Mouse (Mus musculus) brown adipose tissue, adult 24 weeks (tissue): Measurements from ENCODE around the gene Psma6. TPM values are rescaled to one million over a fixed set of nuclear protein-coding genes. Genes with fewer than 3 reads are reported as not detected.

Source experiments
- H3K27ac ChIP-seq: fragments of 200-500 bp; replicated peaks from 2 replicates; pipeline ENCODE4 v1.5.1; 2012; ENCODE audit warnings: low read depth, mild to moderate bottlenecking, low read length
- H3K4me1 ChIP-seq: fragments of 200-500 bp; 2 replicates; pipeline ENCODE4 v1.6.1; 2012; ENCODE audit warnings: low read length, mixed read lengths; ENCODE audit not compliant: control insufficient read depth, insufficient read depth, insufficient read length
- H3K4me3 ChIP-seq: fragments of 200-500 bp; 2 replicates; pipeline ENCODE4 v1.5.1; 2012; ENCODE audit warnings: low read depth, mild to moderate bottlenecking, low read length, moderate library complexity; ENCODE audit not compliant: insufficient read depth
- polyA plus RNA-seq: library from polyadenylated mRNA; stranded (reverse); fragments of >200 nt; gene quantifications from 2 replicates; pipeline ENCODE4 v1.2.4, GENCODE M21; 2012; ENCODE audit not compliant: missing spikeins, insufficient read depth, insufficient read length

The Psma6 gene
- polyA plus RNA-seq, 1 experiment = 340 TPM

DNA sequence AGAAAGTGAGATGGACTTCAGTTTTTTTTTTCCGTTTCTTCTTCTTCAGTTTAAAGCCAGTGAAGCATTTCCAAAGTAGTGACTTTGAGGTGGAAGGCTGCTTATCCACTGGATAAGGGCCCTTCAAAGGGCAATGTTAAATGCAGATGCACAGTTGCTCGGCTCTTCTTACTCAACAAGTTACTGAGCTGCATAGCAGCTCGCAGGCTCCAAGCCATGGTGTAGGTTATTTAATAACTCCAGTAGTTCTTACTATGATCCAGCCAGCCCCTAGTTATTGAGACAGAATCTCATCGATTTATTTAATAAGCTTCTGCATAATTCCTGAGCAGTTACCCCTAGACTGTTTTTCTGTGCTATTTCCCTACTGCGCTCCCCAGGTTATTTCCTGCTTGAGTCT lies 31.2 kb downstream of the Psma6 start:
- no peak overlapping the region for H3K4me3 ChIP-seq
- peak overlapping the region; percentile 58 for H3K27ac ChIP-seq
- peaks cover 2% of the 10 kb centered on the region; the same call in 1 of the 2 replicates for H3K4me1 ChIP-seq

DNA sequence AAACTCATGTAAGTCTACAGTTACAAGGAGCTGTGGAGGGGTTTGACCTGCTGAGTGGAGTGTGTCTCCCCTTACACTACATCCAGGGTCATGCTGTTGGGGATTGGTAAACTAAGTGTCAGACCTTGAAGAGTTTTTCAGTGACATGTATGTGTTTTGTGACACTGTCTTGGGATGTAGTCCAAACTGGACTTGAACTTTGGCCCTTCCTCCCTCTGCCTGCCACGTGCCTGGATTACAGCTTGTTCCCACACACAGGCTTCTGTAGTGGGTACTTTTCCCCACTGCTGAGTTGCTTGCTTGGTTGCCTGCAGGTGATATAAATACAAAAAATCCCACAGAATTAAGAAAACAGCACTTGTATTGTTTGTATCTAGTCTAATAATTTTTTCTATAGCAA lies 31.7 kb downstream of the Psma6 start:
- Histone ChIP-seq H3K4me3 (no peak overlapping the region), H3K4me1 (peaks cover 2% of the 10 kb centered on the region; the same call in 1 of the 2 replicates), H3K27ac (peak overlapping the region; percentile 58)

DNA sequence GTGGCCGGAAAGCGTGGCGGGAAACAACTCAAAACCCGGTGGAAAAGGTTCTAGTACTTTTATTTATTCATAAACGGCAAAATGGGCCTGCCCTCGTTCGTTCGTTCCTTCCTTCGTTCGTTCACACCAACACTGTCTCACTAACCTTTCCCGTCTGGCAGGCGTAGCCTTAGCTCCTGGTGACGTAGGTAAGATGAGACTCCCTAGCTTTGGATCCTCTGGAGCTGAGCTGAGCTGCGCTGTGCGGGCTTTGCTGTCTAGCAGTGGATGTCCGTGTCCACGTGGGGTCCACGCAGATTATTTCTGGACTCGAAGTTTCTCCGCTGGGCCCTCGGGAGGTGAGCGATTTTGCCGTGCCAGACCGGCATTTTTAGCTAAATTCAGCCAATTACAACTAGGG lies 36.2 kb downstream of the Psma6 start:
- no peak overlapping the region for H3K27ac ChIP-seq
- no peak overlapping the region for H3K4me3 ChIP-seq
- H3K4me1 ChIP-seq = peaks cover 2% of the 10 kb centered on the region; the same call in 1 of the 2 replicates

DNA sequence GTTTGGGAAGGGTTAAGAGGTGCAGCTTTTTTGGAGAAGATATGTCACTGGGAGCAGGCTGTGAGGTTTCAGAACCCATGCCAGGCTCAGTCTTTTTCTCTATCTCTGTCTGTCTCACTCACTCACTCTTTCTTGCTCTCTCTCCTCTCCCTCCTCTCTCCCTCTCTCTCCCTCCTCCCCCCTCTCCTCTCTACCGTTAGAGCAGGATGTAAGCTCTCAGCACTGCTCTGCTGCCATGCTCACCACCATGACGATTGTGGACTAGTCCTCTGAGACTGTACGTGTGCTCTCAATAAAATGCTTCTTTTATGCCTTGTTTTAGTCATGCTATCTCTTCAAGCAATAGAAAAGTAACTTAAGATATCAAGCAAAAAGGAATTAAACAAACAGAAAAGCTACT lies 38.0 kb downstream of the Psma6 start:
- H3K4me3 ChIP-seq = no peak overlapping the region
- no peaks in the 10 kb centered on the region for H3K4me1 ChIP-seq
- no peak overlapping the region for H3K27ac ChIP-seq

DNA sequence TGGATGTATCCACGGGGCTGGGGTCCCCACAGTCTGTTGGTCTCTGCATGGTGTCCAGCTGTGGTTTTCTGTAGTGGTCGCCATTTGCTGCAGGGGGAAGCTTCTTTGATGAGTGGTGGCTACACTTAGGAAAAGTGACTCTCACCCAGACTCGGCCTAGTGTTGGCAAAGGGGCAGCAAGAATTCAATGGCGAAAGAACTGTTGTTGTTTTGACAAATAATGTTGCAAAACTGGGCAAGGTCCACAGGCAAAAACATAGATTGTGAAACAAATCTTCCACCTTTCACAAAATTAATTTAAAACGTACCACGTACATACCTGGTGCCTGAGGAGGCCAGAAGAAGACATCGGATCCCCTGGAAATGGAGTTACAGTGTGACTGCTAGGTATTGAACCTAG lies 42.3 kb downstream of the Psma6 start:
- Histone ChIP-seq H3K4me1 (no peaks in the 10 kb centered on the region), H3K4me3 (no peak overlapping the region), H3K27ac (no peak overlapping the region)

DNA sequence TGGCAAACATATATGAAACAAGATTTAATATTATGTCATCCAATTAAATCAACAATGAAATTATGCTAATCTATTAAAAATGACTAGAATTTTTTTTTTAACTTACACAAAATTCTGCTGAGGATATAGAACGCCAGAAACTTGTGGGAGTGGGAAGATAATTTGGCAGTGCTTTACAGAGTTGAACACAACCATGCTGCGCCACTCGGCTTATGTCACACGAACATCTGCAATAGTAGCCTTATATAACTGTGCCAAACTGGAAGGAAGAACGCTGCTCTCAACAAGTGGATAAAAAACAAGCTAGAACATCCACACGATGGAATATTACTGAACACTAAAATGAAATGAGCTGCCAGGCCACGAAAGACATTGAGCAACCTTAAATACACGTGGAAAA lies 45.2 kb downstream of the Psma6 start:
- Histone ChIP-seq H3K4me1 (peaks cover 4% of the 10 kb centered on the region; the same call in 1 of the 2 replicates), H3K4me3 (no peak overlapping the region), H3K27ac (no peak overlapping the region)

DNA sequence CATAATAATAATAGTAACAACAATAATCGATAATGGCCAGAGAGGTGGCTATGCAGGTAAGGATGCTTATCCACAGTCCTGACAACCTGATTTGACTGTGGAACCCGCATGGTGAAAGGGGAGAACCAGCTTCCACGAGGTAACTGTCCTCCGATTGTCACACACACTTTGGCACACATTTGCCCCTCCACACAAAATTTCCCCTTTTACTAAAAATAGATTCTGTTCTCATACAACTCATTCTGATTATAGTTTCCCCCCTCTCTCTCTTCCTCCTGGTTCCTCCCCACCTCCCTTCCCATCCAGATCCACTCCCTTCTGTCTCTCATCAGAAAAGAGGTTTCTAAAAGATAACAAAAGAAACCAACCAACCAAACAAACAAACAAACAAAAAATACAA lies 45.9 kb downstream of the Psma6 start:
- Histone ChIP-seq H3K27ac (no peak overlapping the region), H3K4me3 (no peak overlapping the region), H3K4me1 (peaks cover 4% of the 10 kb centered on the region; the same call in 1 of the 2 replicates)

DNA sequence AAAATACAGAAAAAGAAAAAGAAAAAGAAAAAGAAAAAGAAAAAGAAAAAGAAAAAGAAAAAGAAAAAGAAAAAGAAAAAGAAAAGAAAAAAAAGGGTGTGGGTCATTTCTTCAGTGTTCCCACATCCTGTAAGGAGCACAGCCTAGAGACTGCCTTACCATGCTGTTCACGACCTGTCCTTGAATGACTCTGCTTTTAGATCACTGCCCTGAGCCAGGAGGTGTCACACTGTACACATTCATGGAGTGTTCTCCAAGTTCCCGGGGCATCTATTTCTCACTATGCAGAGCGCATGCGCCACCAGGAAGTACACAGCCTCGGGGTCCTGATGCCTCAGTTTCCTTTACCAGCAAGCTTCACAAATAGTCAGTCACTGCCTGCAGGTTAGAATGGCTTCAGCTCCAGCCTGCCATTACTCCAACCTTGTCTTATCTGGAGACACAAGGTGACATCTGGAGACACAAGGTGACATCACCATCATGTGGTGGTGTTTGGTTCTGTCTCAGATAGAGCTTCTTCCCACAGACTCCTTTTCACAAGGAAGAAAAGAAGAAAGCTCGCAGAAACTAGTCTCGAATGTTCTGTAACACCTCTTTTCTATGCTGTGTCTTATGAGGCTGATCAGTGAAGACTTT lies 48.4 kb downstream of the Psma6 start:
- Histone ChIP-seq H3K4me1 (peaks cover 13% of the 10 kb centered on the region; the same call in 1 of the 2 replicates), H3K4me3 (no peak overlapping the region), H3K27ac (no peak overlapping the region)

DNA sequence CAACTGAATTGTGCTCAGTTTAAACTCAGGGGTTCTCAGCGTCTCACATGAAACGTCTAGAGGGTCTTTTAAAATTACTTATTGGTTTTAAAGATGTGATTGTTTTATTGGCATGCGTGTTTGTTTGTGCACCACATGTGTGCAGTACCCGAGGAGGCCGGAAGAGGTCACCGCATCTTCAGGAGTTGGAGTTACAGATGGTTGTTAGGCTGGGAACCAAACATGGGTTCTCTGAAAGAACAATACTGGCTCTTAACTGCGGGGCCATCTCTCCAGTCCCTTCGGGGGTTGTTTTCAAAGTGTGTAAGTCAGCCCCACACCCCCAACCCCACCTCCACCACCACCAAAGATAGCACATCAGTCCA lies 48.9 kb downstream of the Psma6 start:
- peaks cover 14% of the 10 kb centered on the region; the same call in 1 of the 2 replicates for H3K4me1 ChIP-seq
- H3K27ac ChIP-seq = no peak overlapping the region
- no peak overlapping the region for H3K4me3 ChIP-seq

DNA sequence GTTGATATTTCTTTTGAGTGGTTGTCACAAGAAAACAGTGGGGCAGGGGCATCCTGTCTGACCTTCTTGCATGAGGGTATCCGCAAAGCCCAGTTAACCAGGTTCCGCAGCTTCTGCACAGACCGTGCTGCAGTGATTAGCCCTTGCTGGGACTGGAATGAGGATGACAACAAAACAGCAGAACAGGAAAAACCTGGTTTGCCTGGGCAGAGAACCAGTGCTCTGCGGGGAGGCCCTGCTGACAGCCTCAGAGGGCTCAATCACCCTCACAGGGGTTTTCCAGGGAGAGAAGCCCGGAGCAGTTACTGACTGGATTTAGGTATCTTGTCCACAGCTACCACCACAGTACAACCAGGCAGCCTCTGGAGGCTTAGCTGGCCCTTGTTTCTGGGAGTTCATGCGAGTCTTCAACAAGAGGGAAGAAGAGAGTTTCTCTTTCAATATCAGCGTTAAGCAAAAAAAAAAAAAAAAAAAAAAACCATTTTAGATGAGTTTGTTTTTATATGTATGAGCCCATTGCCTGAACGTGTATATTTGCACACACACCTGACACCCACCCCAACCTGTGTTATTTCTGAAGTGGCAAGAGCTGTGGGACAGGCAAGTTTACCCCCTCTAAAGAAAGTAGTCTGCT lies 49.9 kb downstream of the Psma6 start:
- peaks cover 21% of the 10 kb centered on the region for H3K4me1 ChIP-seq
- H3K27ac ChIP-seq = no peak overlapping the region
- H3K4me3 ChIP-seq = no peak overlapping the region

DNA sequence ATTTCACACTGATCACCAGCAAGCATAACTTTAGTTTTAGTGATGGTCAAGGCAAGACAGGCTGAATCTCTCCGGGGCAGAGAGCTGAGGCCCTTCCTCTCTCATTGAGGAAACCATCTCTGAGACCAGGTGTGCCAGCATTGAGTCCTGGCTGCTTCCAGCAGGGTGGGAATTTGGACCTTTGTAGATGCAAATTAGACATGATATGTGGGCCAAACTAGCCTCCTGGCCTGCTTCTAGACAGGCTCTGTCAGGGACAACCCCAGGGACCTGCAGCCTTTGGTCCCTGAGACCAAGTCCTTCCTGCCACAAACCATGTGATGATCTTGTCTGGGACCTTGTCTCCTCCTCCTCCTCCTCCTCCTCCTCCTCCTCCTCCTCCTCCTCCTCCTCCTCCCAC lies 51.1 kb downstream of the Psma6 start:
- H3K4me3 ChIP-seq = no peak overlapping the region
- no peak overlapping the region for H3K27ac ChIP-seq
- H3K4me1 ChIP-seq = peaks cover 21% of the 10 kb centered on the region

DNA sequence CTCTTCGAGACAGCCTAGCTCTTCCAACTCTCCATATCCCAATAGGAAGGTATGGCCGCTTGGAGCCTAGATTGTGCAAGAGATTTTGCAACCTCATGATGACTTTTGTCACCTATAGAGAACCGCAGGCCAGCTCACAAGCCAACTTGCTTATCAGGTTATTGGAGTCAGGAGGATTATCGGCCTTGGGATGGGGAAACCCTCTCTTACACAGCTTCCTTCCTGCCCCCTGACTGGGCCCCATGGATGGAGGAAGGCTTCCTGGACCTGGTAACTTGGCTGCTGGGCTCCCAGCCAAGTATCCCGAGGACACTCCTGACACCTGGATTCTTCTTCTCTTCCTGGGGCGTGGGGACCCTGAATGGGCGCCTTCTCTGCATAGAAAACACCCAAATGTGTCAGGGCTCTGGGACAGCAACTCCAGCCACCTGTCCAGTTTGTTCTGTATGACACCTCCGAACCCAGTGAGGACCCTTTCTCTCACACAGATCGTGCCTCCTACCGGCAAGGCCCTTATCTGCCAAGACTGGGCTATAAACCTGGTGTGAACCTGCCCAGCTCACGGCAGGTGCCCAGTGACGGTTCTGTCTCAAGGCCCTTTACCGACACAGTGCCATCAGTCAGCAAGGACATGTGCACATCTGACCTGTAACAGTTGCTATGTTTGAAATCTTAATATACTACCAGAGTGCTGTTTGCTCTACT lies 53.3 kb downstream of the Psma6 start:
- H3K27ac ChIP-seq = no peak overlapping the region
- peaks cover 21% of the 10 kb centered on the region for H3K4me1 ChIP-seq
- no peak overlapping the region for H3K4me3 ChIP-seq

DNA sequence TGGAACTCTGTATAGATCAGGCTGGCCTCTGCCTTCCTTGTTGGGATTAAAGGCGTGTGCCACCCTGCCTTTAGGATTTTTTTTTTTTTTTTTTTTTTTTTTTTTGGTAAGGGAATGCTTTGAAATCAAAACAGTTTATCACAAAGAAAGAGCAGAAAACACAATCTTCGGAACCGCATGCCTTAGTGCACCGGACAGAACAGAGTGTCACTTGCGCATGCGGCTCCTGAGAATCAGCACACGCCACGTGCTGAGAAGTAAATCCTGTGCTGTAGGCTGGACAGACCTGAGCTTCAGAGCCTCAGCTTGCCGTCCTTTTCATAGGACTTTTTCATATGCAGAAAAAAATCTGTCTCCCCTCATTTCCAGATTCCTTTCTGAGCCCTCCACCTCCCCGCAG lies 54.0 kb downstream of the Psma6 start:
- Histone ChIP-seq H3K4me1 (peaks cover 27% of the 10 kb centered on the region), H3K27ac (no peak overlapping the region), H3K4me3 (no peak overlapping the region)

DNA sequence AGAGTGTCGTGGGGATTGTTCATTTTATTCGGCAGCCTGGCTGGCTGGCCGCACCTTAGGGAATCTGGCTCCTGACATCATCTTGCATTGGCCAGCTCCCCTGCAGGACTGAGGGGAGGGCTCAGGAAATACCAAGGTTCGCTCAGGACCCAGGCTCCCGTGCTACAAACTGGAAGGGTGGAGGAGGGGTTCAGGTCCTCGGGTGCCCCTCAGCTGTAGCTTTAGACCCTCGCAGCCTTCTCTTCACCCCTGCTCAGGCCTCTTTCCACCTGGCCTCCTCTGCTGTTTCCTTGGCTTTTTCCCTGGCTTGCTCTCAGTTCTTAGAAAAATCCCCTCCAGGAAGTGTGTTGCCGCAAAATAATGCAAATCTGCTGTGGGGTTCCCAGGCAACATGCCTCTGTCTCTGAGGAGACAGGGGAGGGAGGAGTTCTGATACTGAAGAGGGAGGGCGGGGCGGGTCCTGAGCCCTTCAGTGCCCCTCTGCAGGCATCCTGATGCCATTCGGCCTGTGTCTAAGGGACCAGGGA lies 54.7 kb downstream of the Psma6 start:
- Histone ChIP-seq H3K4me1 (peaks cover 29% of the 10 kb centered on the region), H3K4me3 (no peak overlapping the region), H3K27ac (no peak overlapping the region)

DNA sequence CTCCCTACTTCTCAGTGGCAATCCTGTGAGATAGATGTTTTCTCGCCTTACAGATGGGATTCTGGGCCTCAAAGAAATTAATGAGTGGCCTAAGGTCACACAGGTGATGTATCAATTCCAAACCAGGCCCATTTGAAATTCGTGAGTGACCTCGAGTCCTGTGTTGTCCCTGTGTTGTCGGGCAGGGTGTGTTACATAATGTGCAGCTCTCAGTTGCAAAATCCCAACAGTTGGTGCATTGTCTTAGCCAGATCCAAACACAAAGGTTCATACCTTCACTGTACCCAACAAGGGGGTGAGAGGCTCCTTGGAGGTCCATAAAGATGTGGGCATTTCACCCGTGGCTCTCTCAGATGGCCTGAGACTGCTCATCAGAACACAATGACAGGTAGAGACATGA lies 56.4 kb downstream of the Psma6 start:
- H3K4me3 ChIP-seq = no peak overlapping the region
- H3K4me1 ChIP-seq = peaks cover 31% of the 10 kb centered on the region
- no peak overlapping the region for H3K27ac ChIP-seq
